Comparison of ENCODE assay signal across 24 mouse cellular contexts in genomic region chr12:24972371-24973350, GRCm38 (mm10). TPM values are rescaled to one million over a fixed set of nuclear protein-coding genes. Genes with fewer than 3 reads are reported as not detected.
DNase-seq lines count a peak whose midpoint lies in the region; ATAC-seq and TF ChIP-seq lines count a peak whose summit lies in the region.
"Had no signal": no experiment of that assay in that cellular context is flagged by ENCODE, and none has a peak within 500 bp of the region (broad histone marks: within the 10 kb centered on the region; RNA-seq: fewer than 3 reads in every experiment).

No protein-coding gene starts in this region.

- H3K79me2 ChIP-seq in myocyte (ENCODE audit: control insufficient read depth, insufficient read depth), result peaks cover 22% of the 10 kb centered on the region

- no peak overlapping the region for H3K4me3 ChIP-seq in liver, embryonic 12.5 days
- H3K4me3 ChIP-seq in myocyte, result no peak overlapping the region
- no peak overlapping the region for H3K4me3 ChIP-seq in hindbrain, embryonic 10.5 days
- H3K4me3 ChIP-seq: gastrocnemius, adult 2 months; heart, embryonic 13.5 days had no signal

- TF ChIP-seq POLR2A in myocyte (IDR thresholded peaks at IDR 0.05; ENCODE audit: insufficient read length, low read depth), result no peak

- 42% methylated on average over 8 of the region's 8 CpGs for WGBS in liver, embryonic 12.5 days (ENCODE audit: insufficient replicate concordance)
- 77% methylated on average over 8 of the region's 8 CpGs for WGBS in hindbrain, embryonic 10.5 days

- H3K27ac ChIP-seq in liver, embryonic 12.5 days, result no peak overlapping the region
- H3K27ac ChIP-seq in hindbrain, embryonic 10.5 days, result no peak overlapping the region
- H3K27ac ChIP-seq: gastrocnemius, adult 2 months; heart, embryonic 13.5 days; hindbrain, embryonic 14.5 days; hindbrain, postnatal 0 days had no signal

- no peak overlapping the region for H3K9ac ChIP-seq in liver, embryonic 12.5 days
- H3K9ac ChIP-seq: forebrain, postnatal 0 days; heart, embryonic 13.5 days; hindbrain, embryonic 14.5 days had no signal

- DNase-seq in heart, adult 11 months, result peak; percentile 62
- no peak for DNase-seq in heart, postnatal 10 days
- no peak for DNase-seq in liver
- no peak for DNase-seq in ovary, adult 18-20 months (ENCODE audit: low spot score)
- no peak for DNase-seq in hindbrain, embryonic 10.5 days (ENCODE audit: low spot score)
- DNase-seq: adrenal gland, postnatal 10 days; B cell, adult 2 months; cerebellum, adult 18-20 months; cerebellum, adult 9-10 months; cerebellum, postnatal 14 days; forebrain, postnatal 0 days; gastrocnemius, adult 2 months; gastrocnemius, postnatal 14 days; heart, adult 18-20 months; heart, postnatal 36 days had no signal

- H3K4me2 ChIP-seq in liver, embryonic 12.5 days, result peak overlapping the region; percentile 80; the same call in 1 of the 2 replicates
- peak overlapping the region; percentile 46 for H3K4me2 ChIP-seq in myocyte (ENCODE audit: low read depth)
- H3K4me2 ChIP-seq: heart, embryonic 13.5 days; hindbrain, embryonic 14.5 days had no signal

- no peak for ATAC-seq in liver, embryonic 12.5 days
- ATAC-seq: forebrain, embryonic 14.5 days; forebrain, postnatal 0 days; hindbrain, postnatal 0 days; inflammation-experienced regulatory T-cells, adult 6 months; intestine, embryonic 16.5 days; Patski had no signal

- H3K9me3 ChIP-seq in liver, embryonic 12.5 days (replicated peaks), result no peaks in the 10 kb centered on the region
- 0 out of 2 replicates have a peak, but pooled peaks cover 2% of the 10 kb centered on the region for H3K9me3 ChIP-seq in hindbrain, embryonic 10.5 days

- H3ac ChIP-seq in myocyte (ENCODE audit: control insufficient read depth, insufficient read length), result no peak overlapping the region

- peaks cover 7% of the 10 kb centered on the region; the same call in 1 of the 2 replicates for H3K36me3 ChIP-seq in liver, embryonic 12.5 days
- H3K36me3 ChIP-seq in myocyte (ENCODE audit: control insufficient read depth, insufficient read depth), result no peaks in the 10 kb centered on the region
- no peaks in the 10 kb centered on the region for H3K36me3 ChIP-seq in hindbrain, embryonic 10.5 days
- H3K36me3 ChIP-seq: heart, embryonic 13.5 days had no signal

- no peaks in the 10 kb centered on the region for H3K27me3 ChIP-seq in liver, embryonic 12.5 days (replicated peaks)
- no peaks in the 10 kb centered on the region for H3K27me3 ChIP-seq in myocyte (ENCODE audit: control insufficient read depth, insufficient read depth, insufficient read length)
- H3K27me3 ChIP-seq in hindbrain, embryonic 10.5 days (ENCODE audit: insufficient read depth, poor library complexity, severe bottlenecking), result no peaks in the 10 kb centered on the region
- H3K27me3 ChIP-seq: heart, embryonic 13.5 days; Patski had no signal

- peaks cover 38% of the 10 kb centered on the region for H3K4me1 ChIP-seq in liver, embryonic 12.5 days
- H3K4me1 ChIP-seq in hindbrain, embryonic 10.5 days (replicated peaks), result peaks cover 13% of the 10 kb centered on the region

- intact Hi-C loops in heart, postnatal 10 days (cut with DNase I), result no loop called here

TF ChIP-seq in myocyte, 11 proteins besides CTCF, POLR2A, EP300 and RAD21:
- TF ChIP-seq USF1 (IDR thresholded peaks at IDR 0.05; ENCODE audit: low read depth) (no peak), MAX (IDR thresholded peaks at IDR 0.05; ENCODE audit: low read depth) (no peak), TCF12 (IDR thresholded peaks at IDR 0.05; ENCODE audit: insufficient read depth, poor library complexity, severe bottlenecking) (no peak), TCF3 (IDR thresholded peaks at IDR 0.05; ENCODE audit: insufficient read length, low read depth) (no peak), CEBPB (IDR thresholded peaks at IDR 0.05; ENCODE audit: insufficient read depth, poor library complexity, severe bottlenecking) (no peak), SRF (IDR thresholded peaks at IDR 0.05; ENCODE audit: control insufficient read depth, insufficient read length, low read depth) (no peak), MYOD1 (IDR thresholded peaks at IDR 0.05; ENCODE audit: control insufficient read depth in 1 of 3, insufficient read length in 2 of 3, low read depth in 2 of 3) (no peak), E2F4 (IDR thresholded peaks at IDR 0.05; ENCODE audit: insufficient read depth) (no peak), POLR2AphosphoS2 (IDR thresholded peaks at IDR 0.05; ENCODE audit: insufficient read length, low read depth) (no peak), REST (IDR thresholded peaks at IDR 0.05; ENCODE audit: insufficient read depth, insufficient read length) (no peak), MYOG (IDR thresholded peaks at IDR 0.05; ENCODE audit: control insufficient read depth in 1 of 3, insufficient read depth in 1 of 3, insufficient read length in 2 of 3, low read depth in 2 of 3) (no peak)

RNA-seq across cellular contexts. Expression of gene Kidins220, which starts 2.1 kb away (rescaled TPM):
- 100 to 1,000 TPM; 106 to 116 TPM for total RNA-seq in heart, postnatal 10 days (2021)
- polyA plus RNA-seq in liver, embryonic 12.5 days (2016; fragmentation: Nextera tagmentation; extraction: Ambion mirVana), result 12.2 and 13.6 TPM in 2 replicates
- polyA plus RNA-seq in myocyte (2012; fragmentation: generic; extraction: Trizol), result 33.3 TPM
- 24.8 and 38.1 TPM in 2 replicates for polyA plus RNA-seq in hindbrain, embryonic 10.5 days (2016; fragmentation: Nextera tagmentation; extraction: Ambion mirVana)
